Mouse (Mus musculus): ENCODE data around the gene Arhgap28. TPM values are rescaled to one million over a fixed set of nuclear protein-coding genes. Genes with fewer than 3 reads are reported as not detected.

Gene Arhgap28
- total RNA-seq, 1 experiment from 2014 or later = 15.6 TPM

DNA sequence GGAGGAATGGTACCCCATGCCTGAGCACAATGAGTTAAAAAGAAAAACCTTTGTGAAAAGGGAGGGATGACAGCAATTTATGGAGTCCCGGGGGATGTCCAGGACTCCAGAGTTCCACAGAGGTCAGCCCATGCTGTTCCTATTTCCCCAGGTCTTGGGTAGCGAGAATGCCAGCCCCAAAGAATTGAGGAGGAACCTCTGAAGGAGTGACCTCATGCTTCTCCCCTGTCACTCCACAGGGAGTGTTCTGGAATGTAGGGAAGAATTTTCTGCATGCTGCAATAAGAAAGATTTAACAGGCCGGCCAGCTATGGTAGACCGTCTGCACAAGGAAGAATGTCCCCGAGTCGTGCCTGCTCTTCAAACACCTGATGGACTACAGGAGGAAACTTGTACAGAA is 72.5 kb downstream of the Arhgap28 start:
- DNase-seq = no peak

DNA sequence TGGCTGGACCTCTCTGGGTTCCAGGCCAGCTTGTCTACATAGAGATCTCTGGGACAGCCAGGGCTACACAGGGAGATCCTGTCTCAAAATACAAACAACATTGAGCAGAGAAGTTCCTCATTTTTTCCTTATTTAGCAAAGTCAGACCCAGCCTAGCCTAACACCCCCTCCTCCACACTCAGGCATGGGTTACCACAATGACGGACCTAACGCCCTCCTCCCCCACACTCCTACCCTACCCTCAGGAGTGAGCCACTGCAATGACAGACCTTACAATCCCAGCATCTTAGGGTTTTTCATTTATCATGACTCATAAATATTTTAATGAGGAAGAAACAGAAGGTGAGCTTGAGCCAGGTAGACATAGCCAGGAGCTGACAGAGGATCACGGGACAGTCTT is 73.0 kb downstream of the Arhgap28 start:
- DNase-seq = no peak

DNA sequence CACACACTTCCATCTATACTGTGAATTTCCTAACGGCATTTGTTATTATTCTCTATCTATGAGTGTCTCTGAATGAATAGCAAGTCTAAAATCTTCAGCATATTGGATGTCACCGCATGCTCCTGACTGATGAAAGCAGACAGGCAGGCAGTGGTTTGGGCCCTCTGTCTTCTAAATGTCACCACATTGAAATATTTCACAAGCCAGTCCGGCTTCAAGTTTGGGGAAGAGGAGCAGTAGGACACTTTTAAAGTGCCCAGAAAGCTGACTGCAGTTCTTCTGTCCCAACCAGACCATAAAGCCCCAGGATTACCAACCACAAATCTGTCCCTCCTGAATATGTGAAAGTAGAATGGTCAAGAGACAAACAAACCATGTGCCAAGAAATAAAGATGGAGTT is 73.5 kb downstream of the Arhgap28 start:
- DNase-seq = no peak

DNA sequence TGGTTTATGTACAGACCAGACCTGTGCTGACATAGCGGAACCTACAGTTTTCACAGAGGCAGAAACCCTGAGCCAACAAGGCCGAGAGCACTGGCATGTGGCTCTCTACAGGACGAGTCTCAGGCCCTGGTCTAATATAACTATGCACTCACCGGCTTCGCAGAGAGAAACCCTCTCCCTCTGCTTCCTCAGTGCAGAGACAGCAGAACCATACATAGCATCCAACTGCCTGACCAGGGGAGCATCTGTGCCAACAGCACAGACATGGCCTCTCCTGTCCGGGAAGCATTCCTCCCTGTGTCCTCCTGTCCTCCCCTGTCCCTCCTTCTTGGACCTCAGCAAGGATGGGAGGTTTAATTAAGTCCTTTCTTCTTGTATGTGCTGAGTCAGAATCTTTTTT is 75.6 kb downstream of the Arhgap28 start:
- no peak for DNase-seq

DNA sequence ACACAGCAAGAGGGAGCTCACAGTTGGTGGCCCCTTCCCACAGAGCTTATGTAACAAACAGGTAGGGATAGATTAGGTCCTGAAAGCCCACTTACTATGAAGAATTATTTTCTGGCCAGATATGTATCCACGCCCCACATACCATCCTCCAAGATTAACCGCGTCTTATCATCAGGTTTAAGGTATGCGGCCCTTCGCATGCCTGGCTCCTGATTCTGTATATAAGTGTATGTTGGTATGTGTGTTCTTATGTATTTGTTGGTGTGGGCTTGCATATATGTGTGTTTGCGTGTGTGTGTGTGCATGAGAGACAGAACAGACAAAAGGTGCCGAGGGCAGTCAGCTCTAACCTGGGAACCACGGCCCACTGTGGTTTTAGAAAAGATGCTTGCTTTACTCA is 76.1 kb downstream of the Arhgap28 start:
- DNase-seq = no peak

DNA sequence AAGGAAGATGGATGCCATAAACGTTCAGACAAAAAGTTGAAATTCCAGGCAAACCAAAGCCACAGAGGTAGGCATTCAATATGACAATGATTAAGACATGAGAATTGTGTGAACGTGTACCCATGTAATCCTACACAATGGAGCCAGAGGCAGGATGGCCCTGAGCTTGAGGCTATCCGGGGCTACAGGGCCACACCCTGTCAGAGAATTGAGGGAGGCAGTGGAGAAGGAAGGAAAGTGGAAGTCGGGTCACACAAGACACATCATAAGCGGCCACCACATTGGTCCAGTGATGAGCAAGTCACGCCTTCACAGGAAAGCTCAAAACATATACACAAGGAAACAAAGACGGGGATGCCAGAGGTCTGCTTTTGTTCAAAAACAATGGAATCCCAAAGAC is 84.0 kb downstream of the Arhgap28 start:
- no peak for DNase-seq

DNA sequence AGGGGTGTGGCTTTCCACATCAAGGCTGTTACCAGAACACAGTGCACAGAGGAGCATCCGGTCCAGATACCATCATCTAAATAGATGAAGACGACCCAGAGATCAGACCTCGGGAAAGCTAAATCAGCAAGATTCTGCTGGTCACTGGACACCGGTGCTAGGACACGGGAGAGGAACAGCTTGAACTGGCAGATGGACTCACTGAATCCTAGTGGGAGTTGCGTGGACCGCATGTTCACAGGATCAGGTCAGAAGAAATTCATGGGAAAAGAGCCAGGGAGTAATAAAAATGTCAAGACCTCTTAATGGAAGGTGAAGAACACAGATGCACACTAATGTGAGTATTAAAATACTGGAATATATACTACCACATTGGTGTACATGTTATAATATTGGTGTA is 85.7 kb downstream of the Arhgap28 start:
- no peak for DNase-seq

DNA sequence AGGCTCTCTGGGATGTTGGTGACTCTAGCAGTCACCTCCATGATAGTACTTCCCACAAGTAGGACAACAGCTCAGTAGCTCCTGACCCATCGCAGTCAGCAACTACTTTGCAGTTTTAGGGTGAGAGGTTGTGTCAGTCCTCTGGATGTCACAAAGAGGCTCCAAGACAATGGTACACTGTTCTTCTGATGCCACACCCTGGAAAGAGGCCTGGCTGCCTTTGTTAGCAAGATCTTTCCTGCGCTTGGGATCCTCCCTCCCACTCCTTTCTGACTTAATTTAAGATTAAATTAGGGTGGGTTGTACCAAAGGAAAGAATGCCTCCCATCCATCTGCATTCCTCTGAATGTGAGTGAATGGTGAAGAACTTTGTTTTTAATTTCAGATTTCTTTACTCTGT is 87.0 kb downstream of the Arhgap28 start:
- no peak for DNase-seq

DNA sequence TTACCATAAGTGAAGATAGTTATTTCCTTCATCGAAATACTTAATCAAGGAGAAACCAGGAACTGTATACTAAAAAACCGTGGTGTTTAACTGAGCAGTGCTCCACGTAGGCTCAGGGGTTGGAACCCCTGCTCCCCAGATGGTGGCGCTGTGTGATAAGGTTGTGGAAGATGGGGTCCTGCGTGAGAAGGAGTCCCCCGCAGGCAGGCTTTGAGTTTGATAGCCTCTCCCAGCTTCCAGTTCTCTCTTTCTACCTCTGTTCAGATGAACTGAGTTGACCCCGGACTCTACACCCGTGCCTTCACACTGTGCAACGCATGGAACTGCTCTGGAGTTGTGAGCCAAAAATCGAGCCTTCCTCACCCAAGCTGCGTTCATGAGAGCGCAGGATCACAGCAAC is 91.3 kb downstream of the Arhgap28 start:
- DNase-seq = peak; percentile 77

DNA sequence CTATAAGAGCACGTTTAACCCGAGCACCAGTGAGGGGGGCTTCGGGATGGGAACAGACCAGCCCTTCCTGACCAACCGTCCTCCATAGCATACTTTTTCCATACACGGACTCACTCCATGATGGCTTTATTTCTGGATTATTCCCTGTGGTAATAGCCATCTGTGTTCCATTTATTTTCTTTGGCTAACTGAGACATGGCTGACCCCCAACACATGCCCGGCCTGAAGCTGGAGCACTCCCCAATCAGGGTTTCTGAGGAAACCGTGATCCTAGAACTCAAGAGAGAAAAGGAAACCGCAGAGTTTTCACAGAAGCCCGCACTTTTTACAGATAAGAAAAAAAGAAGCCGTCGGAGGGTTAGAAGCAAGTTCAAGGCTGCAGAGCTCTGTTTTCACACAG is 91.9 kb downstream of the Arhgap28 start:
- no peak for DNase-seq

DNA sequence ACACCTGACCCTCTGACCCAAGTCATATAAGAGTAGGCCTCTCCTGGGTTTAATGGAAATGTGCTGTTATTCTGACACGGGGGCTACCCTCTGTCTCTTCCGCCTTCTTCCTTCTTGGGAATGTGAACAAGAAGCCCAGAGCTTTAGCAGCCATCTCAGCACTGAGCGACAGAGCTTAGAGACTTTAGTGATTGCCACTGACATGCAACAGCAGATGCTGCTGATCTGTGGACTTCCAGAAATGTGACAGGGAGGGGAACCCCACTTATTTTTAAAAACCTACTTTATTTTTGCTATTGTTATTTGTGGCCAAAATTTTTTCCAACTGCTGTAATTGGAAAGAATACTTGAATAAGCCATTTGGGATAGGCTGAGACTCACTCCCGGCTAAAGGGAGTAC is 95.4 kb downstream of the Arhgap28 start:
- no peak for DNase-seq

DNA sequence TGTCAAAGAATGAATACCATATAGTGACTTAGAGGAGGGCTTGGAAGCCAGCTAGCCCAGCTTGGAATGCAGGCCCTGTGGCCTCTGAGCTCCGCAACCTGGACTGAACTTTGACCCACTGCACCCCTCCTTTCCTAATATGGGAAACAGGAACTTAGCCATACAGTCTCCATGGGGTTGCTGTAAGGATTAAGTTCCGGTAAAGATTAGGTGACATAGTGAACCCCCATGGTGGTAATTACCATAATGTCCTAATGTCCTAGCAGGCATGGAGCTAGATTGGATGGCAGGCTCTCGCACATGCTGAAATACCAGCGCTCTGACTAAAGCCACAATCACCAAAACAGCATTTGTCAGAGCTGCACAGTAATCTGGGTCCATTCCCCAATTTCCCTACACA is 95.8 kb downstream of the Arhgap28 start:
- DNase-seq = no peak

DNA sequence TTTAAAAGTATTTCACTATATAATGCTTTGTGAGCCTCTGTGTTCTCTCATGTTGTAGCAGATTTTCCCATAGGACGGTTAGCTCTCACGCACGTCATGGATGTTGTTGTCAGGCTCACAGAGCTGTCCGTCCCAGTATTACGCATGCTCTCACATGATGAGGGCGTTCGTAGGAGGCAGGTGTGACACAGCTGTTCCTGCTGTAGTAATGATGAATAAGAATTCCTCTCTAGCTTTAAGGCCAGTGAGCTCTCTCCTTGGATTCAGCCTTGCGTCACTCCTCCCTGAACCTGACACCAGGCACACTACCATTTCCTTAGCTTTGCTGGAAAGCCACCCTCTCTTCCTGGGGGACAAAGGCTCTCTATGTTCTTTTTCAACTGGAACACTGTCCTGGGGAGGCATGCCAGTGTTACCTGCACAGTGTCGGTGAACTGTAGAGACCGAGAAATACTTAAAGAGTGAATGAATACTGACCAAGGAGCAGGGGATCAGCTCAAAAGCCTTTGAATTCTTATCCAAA is 96.3 kb downstream of the Arhgap28 start:
- DNase-seq = no peak

DNA sequence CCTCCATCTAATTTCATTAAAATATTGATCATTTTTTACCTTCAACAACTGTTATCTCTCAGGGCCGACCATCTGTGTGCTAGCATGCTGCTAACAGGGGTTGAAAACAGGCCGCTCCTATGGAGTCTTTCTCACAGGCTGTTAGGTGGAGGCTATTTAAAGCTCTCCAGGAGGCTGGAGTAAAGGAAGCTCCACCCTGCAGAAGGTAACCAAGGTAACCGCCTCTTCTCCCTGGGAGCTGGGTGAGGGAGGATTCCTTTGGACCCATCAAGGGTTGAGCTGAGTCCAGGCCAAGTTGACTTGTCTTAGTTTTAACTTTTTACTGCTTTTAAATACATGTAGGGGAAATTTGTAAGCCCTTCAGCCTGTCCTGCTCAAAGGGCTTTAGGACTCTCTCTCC is 97.7 kb downstream of the Arhgap28 start:
- DNase-seq = no peak

DNA sequence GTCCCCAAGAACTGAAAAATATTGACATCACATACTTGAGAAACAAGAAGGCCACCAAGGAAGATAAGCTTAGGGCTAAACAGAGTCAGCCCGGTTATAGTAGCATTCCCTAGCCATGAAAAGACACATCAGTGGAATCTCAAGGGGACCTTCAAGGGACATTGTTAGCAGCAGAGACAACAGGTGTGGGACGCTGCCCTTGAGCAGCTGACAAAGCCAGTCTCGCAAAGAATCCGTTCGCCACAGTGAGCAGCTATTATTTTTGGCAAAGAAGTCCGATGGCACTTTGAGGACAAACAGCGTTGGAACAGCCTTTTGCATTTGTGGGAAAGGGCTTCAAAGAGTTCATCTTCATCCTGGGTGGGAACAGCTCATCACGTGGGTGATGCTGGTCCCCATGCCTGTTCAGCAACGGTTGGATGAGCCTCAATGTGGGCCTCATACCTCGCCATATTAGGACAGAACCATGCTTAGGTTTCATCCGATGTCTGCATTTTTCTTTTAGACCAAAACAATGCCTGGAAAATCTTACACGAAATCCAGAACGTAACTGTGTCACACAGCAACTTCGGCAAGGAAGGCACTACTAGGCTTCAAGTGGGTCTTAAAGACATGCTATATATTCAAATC is 99.5 kb downstream of the Arhgap28 start:
- DNase-seq = no peak

DNA sequence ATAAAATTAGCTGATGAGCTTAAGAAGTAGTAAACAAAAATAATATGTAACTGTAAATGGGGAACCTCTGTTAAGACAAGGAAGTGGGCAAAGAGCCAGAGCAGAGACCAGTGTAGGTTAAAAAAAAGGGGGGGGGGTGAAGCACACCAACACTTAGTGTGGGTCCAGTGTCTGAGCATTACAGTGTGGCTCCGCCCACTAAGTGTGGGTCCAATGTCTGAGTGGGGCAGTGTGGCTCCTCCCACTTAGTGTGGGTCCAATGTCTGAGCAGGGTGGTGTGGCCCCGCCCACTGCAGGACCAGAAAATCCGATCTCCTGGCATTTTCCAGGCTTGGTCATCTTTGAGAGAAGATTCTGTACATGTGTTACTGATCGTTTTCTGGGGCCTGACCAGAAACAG is 101.1 kb downstream of the Arhgap28 start:
- DNase-seq = no peak

DNA sequence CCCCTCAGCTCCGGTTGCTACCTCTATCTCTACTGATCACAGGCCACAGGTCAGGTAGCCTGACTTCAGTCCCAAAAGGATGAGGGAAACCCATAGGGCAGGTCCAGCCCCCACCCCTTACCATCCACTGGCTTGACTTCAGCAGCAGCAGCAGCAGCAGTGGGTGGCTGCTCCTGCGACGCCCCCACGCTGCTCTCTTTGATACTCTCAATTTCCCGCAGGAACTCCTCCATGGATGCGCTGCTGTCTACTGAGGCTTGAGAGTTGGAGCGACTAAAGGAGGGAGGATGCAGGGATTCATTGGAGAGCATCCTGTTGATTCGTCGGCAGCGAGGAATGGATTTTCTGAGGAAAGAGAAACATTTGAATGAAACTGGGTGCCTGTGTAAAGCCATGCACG is 102.8 kb downstream of the Arhgap28 start:
- no peak for DNase-seq

DNA sequence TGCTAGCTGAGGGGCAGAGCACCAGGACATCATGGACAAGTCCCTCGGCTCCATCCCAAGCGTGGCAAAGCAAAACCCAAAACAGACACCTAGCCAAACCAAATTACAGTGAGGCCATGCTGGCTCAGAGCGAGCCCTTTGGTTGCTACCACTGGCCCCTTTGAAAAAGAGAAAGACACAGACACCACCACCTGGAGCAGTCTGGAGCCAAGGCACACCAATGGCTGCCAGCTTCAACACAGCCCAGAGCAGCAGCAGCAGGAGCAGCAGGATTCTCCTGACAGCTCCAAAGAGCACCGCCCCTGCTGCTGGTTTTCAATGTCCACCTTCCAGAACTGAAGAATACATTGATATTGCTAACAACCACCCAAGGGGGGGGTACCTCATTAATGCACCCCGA is 104.5 kb downstream of the Arhgap28 start:
- DNase-seq = no peak

DNA sequence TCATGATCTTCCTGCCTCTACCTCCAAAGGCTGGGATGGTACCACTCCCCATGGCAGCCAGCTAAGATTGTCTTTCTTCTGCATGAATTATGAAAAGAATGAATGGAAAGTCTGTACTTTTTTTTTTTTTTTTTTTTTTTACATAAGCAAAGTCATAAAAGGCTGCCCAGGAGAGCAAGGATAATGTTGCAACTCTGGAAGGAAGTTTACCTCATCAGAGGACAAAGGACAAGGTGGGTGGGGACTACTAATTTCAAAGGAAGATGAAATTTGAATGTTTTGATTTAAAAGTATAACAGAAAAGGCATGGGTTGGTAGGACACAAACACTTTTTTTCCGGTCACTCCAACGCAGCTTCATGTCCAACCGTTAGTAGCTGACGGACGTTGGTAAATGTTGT is 107.5 kb downstream of the Arhgap28 start:
- no peak for DNase-seq

DNA sequence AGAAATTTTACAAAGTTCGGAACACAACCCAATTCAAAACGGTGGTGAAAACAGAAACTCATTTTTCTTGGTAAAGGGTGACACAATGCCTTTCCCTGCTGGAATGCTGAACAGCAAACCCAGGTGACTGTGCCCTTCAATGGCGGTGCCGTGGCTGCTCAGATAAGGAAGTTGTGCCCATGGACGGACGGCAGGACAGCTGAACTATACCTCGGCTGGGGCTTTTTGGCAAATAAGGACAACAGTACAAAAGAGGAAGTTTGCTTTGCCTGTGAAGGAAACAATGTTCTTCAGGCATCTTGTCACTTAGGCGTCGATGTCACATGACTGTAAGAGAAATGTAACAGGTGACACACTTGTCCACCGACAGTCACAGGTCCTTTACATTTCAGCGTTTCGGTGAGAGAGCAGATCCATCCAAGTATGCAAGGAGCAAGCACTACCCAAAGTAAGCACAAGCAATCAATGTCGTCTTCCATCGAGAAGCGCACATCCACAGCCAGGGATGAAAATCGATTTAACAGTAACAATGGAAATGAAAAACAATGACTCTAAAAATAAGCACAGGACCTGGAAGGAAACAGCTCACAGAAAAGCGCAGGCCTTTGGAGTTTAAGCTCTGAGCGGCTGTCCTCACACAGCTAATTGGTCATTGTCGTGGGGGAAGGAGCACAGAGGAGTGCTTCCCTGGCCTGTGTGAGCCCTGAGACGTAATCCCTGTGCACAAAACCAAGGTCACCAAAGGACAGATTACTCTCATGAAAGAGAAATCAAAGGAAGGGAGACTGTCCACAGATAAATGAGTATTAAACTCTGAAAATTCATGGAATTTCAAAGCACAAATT is 114.2 kb downstream of the Arhgap28 start:
- no peak for DNase-seq

DNA sequence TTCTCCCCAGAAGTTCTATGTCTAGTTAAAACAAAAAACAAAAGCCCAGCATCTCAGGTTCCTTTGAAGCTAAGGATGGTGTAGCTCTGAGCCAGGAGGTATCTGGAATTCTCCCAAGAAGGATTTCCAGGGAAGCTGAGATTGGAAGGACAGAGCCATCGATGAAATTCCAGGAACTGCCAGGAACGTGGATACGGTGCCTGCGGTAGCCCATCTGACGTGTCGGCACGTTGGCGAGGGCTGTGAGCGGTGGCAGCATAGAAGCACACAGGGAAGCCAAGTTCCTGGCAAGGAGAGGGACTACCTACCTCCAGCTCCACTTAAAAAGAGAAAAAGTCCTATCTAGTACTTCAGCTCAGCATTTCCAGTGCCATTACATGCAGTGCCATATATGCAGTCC is 115.8 kb downstream of the Arhgap28 start:
- no peak for DNase-seq

DNA sequence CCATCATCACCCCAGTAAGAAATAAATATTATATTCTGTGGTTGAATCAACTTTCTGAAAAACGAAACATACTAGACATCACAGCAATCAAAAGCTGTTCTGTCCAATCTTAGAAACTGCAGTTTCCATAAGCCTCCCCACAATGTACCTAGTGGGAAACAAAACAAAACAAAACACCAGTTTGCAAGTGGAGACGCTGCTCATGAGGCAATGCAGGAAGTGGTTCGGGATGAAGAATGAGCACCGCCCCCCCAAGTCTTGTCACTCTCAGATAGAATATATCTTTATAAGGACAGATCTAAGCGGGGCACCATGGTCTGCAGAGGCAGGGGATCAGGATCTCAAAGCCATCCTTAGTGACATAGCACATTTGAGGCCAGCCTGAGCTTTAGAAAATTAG is 117.6 kb downstream of the Arhgap28 start:
- DNase-seq = no peak

DNA sequence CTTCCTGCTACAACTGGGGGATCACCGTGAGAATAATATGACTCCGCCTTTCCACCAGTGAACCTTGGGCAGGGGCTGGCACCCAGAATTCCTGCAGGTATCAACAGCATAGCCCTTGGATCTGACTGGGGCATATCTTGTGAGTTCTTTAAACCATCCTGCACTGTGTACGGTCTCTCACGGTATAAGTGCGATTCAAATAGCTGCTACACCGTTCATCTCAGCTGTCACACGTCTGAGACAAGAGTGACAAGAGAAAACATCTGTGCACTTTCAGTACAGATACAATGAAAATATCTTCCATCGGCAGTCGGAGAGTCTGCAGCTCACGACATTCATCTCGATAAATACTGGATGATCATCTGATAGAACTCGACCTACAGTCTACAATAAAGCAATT is 126.3 kb downstream of the Arhgap28 start:
- DNase-seq = no peak
